9 mouse cellular contexts compared by ENCODE assay signal in genomic region chr11:98936606-98937409, GRCm38 (mm10). TPM values are rescaled to one million over a fixed set of nuclear protein-coding genes. Genes with fewer than 3 reads are reported as not detected.
DNase-seq lines count a peak whose midpoint lies in the region; ATAC-seq and TF ChIP-seq lines count a peak whose summit lies in the region.
"Had no signal": no experiment of that assay in that cellular context is flagged by ENCODE, and none has a peak within 500 bp of the region (broad histone marks: within the 10 kb centered on the region; RNA-seq: fewer than 3 reads in every experiment).

No protein-coding gene starts in this region.

- 0 out of 2 replicates have a peak, but pooled peaks cover 5% of the 10 kb centered on the region for H3K36me3 ChIP-seq in embryonic facial prominence, embryonic 13.5 days
- H3K36me3 ChIP-seq in intestine, embryonic 14.5 days (ENCODE audit: control insufficient read depth, insufficient read depth, low read length): no peaks in the 10 kb centered on the region
- H3K36me3 ChIP-seq in lung, embryonic 16.5 days (ENCODE audit: control insufficient read depth, insufficient read depth, low read length): no peaks in the 10 kb centered on the region
- H3K36me3 ChIP-seq in stomach, postnatal 0 days (ENCODE audit: control insufficient read depth, insufficient read depth, low read length): no peaks in the 10 kb centered on the region

- peak overlapping the region; percentile 78 for H3K4me3 ChIP-seq in embryonic facial prominence, embryonic 13.5 days
- peak overlapping the region; percentile 78 for H3K4me3 ChIP-seq in intestine, embryonic 14.5 days (ENCODE audit: low read depth, low read length)
- H3K4me3 ChIP-seq in lung, embryonic 16.5 days (ENCODE audit: low read length): peak overlapping the region; percentile 72
- peak overlapping the region; percentile 81 for H3K4me3 ChIP-seq in stomach, postnatal 0 days (ENCODE audit: low read depth, low read length)

- peak overlapping the region; percentile 91 for H3K4me2 ChIP-seq in embryonic facial prominence, embryonic 13.5 days
- peak overlapping the region; percentile 90 for H3K4me2 ChIP-seq in intestine, embryonic 14.5 days (ENCODE audit: low read length)
- peak overlapping the region; percentile 83 for H3K4me2 ChIP-seq in lung, embryonic 16.5 days (ENCODE audit: low read depth, low read length)
- peak overlapping the region; percentile 93 for H3K4me2 ChIP-seq in stomach, postnatal 0 days (replicated peaks; ENCODE audit: low read depth)

- intact Hi-C loops in gastrocnemius, postnatal 14 days (cut with DNase I; ENCODE audit: low total_unique reads): no loop called here

- peak overlapping the region; percentile 100 for H3K27ac ChIP-seq in embryonic facial prominence, embryonic 13.5 days
- peak overlapping the region; percentile 81 for H3K27ac ChIP-seq in intestine, embryonic 14.5 days (ENCODE audit: low read depth)
- H3K27ac ChIP-seq in lung, embryonic 16.5 days (ENCODE audit: low read length): peak overlapping the region; percentile 95
- H3K27ac ChIP-seq in stomach, postnatal 0 days (replicated peaks): peak overlapping the region; percentile 96

- DNase-seq in lung, adult 18-20 months: peak; percentile 59 to 65
- DNase-seq in lung, postnatal 14 days: no peak
- DNase-seq in intestine, embryonic 14.5 days (ENCODE audit: low spot score): peak; percentile 68
- DNase-seq in stomach, postnatal 0 days (ENCODE audit: low spot score): peak; percentile 45
- no peak for DNase-seq in gastrocnemius, postnatal 14 days
- DNase-seq in urinary bladder, postnatal 10 days (ENCODE audit: low spot score): no peak

- TF ChIP-seq EP300 in stomach, postnatal 0 days (optimal IDR thresholded peaks at IDR 0.05): no peak

- peak overlapping the region; percentile 93 for H3K9ac ChIP-seq in embryonic facial prominence, embryonic 13.5 days
- peak overlapping the region; percentile 87 for H3K9ac ChIP-seq in intestine, embryonic 14.5 days (ENCODE audit: low read length)
- peak overlapping the region; percentile 65 for H3K9ac ChIP-seq in lung, embryonic 16.5 days (ENCODE audit: low read length)
- peak overlapping the region; percentile 90 for H3K9ac ChIP-seq in stomach, postnatal 0 days (ENCODE audit: low read length)

- H3K27me3 ChIP-seq in embryonic facial prominence, embryonic 13.5 days: no peaks in the 10 kb centered on the region
- no peaks in the 10 kb centered on the region for H3K27me3 ChIP-seq in intestine, embryonic 14.5 days (replicated peaks; ENCODE audit: control insufficient read depth, insufficient read depth, low read length)
- no peaks in the 10 kb centered on the region for H3K27me3 ChIP-seq in lung, embryonic 16.5 days (ENCODE audit: control insufficient read depth, insufficient read depth, low read depth, low read length)
- no peaks in the 10 kb centered on the region for H3K27me3 ChIP-seq in stomach, postnatal 0 days (ENCODE audit: control insufficient read depth, insufficient read depth, low read length)

- TF ChIP-seq CTCF in stomach, postnatal 0 days (IDR thresholded peaks at IDR 0.05; ENCODE audit: low read depth): no peak

- 1% methylated on average over 23 of the region's 23 CpGs for WGBS in embryonic facial prominence, embryonic 13.5 days
- 2% methylated on average over 23 of the region's 23 CpGs for WGBS in intestine, embryonic 14.5 days
- WGBS in lung, embryonic 16.5 days: 1% methylated on average over 23 of the region's 23 CpGs
- 3% methylated on average over 23 of the region's 23 CpGs for WGBS in stomach, postnatal 0 days

- ATAC-seq in embryonic facial prominence, embryonic 13.5 days (ENCODE audit: insufficient number of reproducible peaks, insufficient read depth, low FRiP score, low TSS enrichment, low read depth): no peak
- ATAC-seq in intestine, embryonic 14.5 days (replicated peaks; ENCODE audit: low FRiP score, low TSS enrichment, low read depth): peak; percentile 21
- ATAC-seq in lung, embryonic 16.5 days (ENCODE audit: low read depth): peak; percentile 19
- peak; percentile 3; the same call in 1 of the 2 replicates for ATAC-seq in stomach, postnatal 0 days (ENCODE audit: low FRiP score, low TSS enrichment)

- H3K4me1 ChIP-seq in embryonic facial prominence, embryonic 13.5 days: peaks cover 86% of the 10 kb centered on the region
- H3K4me1 ChIP-seq in intestine, embryonic 14.5 days (replicated peaks; ENCODE audit: control insufficient read depth, insufficient read depth, low read length): peaks cover 77% of the 10 kb centered on the region
- peaks cover 72% of the 10 kb centered on the region for H3K4me1 ChIP-seq in lung, embryonic 16.5 days (replicated peaks; ENCODE audit: control insufficient read depth, insufficient read depth, low read length)
- peaks cover 32% of the 10 kb centered on the region for H3K4me1 ChIP-seq in stomach, postnatal 0 days (replicated peaks; ENCODE audit: control insufficient read depth, insufficient read depth)

- no peaks in the 10 kb centered on the region for H3K9me3 ChIP-seq in embryonic facial prominence, embryonic 13.5 days
- no peaks in the 10 kb centered on the region for H3K9me3 ChIP-seq in intestine, embryonic 14.5 days (ENCODE audit: control insufficient read depth, low read length)
- H3K9me3 ChIP-seq in lung, embryonic 16.5 days (ENCODE audit: control insufficient read depth, low read length): no peaks in the 10 kb centered on the region
- H3K9me3 ChIP-seq in stomach, postnatal 0 days (ENCODE audit: control insufficient read depth, low read length): no peaks in the 10 kb centered on the region

RNA-seq across cellular contexts. Expression of gene Rara, which starts 9.2 kb away (rescaled TPM):
- polyA plus RNA-seq in embryonic facial prominence, embryonic 13.5 days (2015; fragmentation: Nextera tagmentation; extraction: Ambion mirVana): 39.4 and 44.7 TPM in 2 replicates
- polyA plus RNA-seq in intestine, embryonic 14.5 days (2014; fragmentation: Nextera tagmentation; extraction: Ambion mirVana): 42.4 and 43.6 TPM in 2 replicates
- polyA plus RNA-seq in lung, embryonic 16.5 days (2015; fragmentation: Nextera tagmentation; extraction: Ambion mirVana): 35.4 and 37.2 TPM in 2 replicates
- polyA plus RNA-seq in stomach, postnatal 0 days (2015; fragmentation: Nextera tagmentation; extraction: Ambion mirVana): 20.1 and 25.9 TPM in 2 replicates
- total RNA-seq in gastrocnemius, postnatal 14 days (2021): 10 to 100 TPM; 13.7 to 19.7 TPM

RNA-seq across cellular contexts. Expression of gene Cdc6, which starts 29.2 kb away (rescaled TPM):
- 26.9 and 31.5 TPM in 2 replicates for polyA plus RNA-seq in embryonic facial prominence, embryonic 13.5 days (2015; fragmentation: Nextera tagmentation; extraction: Ambion mirVana)
- polyA plus RNA-seq in intestine, embryonic 14.5 days (2014; fragmentation: Nextera tagmentation; extraction: Ambion mirVana): 32.5 and 32.9 TPM in 2 replicates
- polyA plus RNA-seq in lung, embryonic 16.5 days (2015; fragmentation: Nextera tagmentation; extraction: Ambion mirVana): 34.0 and 38.3 TPM in 2 replicates
- polyA plus RNA-seq in stomach, postnatal 0 days (2015; fragmentation: Nextera tagmentation; extraction: Ambion mirVana): 6.6 and 7.0 TPM in 2 replicates
- total RNA-seq in gastrocnemius, postnatal 14 days (2021): 1 to 10 TPM in 1 of 2 experiments, under 1 TPM in 1; 0.78 to 1.3 TPM

RNA-seq across cellular contexts. Expression of gene Gjd3, which starts 46.0 kb away (rescaled TPM):
- 0.34 and 0.44 TPM in 2 replicates for polyA plus RNA-seq in embryonic facial prominence, embryonic 13.5 days (2015; fragmentation: Nextera tagmentation; extraction: Ambion mirVana)
- polyA plus RNA-seq in intestine, embryonic 14.5 days (2014; fragmentation: Nextera tagmentation; extraction: Ambion mirVana): 0.22 TPM in 1 of 2 replicates, not detected in the other
- polyA plus RNA-seq in lung, embryonic 16.5 days (2015; fragmentation: Nextera tagmentation; extraction: Ambion mirVana): 0.31 TPM in 1 of 2 replicates, not detected in the other
- 1.9 and 2.1 TPM in 2 replicates for polyA plus RNA-seq in stomach, postnatal 0 days (2015; fragmentation: Nextera tagmentation; extraction: Ambion mirVana)
- not detected for total RNA-seq in gastrocnemius, postnatal 14 days (2021)
- total RNA-seq: adrenal gland, postnatal 36 days had no signal

Comparison
In these comparisons a context has a peak if more than half of its experiments do, and no peak if none do; other contexts are left out.
1. DNase-seq: peak in lung, adult 18-20 months (2 of 2), intestine, embryonic 14.5 days (single experiment) and stomach, postnatal 0 days (single experiment); none in lung, postnatal 14 days (single experiment), gastrocnemius, postnatal 14 days (single experiment) and urinary bladder, postnatal 10 days (single experiment).
2. Peak in every context shown above with its lines, with median percentiles within 50 percentile points of each other: H3K27ac ChIP-seq, H3K4me2 ChIP-seq, H3K4me3 ChIP-seq and H3K9ac ChIP-seq.